Mouse (Mus musculus): ENCODE measurements around the gene Gpc6.

Gene Gpc6

DNA sequence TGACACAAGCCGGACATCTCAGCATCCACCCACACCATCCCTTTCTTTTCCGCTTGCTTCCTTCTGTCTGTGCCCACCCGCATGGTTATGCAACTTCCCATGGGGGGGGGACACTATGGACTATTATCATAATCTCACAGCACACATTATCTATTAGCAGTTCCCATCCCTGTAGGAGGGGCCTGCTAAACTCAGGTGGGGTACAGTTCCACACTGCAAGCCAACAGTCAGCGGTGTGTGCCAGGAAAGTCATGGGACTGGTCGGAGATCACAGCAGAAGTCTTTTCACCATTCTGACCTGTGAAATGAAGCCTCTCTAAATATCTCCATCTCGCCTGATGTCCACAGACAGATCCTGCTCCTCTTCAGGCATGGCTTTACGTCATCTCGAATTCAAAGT is 770.5 kb downstream of the Gpc6 start:
- DNase-seq (ENCODE audit: low read depth, low spot score): no peak

GRCm38 (mm10) chr14:117700670-117701280 is 775.7 kb downstream of the Gpc6 start:
- DNase-seq (ENCODE audit: low read depth, low spot score): no peak

GRCm38 (mm10) chr14:117708817-117709216 is 783.7 kb downstream of the Gpc6 start:
- no peak for DNase-seq (ENCODE audit: low read depth, low spot score)

DNA sequence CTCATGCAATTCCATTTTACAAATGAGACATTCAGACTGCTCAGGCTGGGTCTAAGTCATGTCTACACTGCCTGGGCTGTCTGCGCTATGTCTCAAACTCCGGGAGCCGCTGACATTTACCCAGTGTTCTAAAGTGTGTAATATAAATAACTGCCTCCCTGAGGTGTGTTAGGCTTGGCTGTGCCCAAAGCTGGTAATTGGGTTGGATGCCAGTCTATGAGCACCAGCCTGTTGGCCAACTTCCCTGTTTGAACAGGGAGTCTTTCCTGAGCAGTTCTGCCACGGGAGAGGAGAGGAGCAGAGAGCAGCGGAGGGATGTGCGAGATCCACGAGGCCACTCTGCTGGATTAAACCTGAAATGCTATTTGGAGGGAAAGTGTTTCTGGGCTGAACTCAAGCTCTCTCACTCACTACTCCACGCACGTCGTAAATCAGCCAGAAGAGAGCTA is 785.4 kb downstream of the Gpc6 start:
- DNase-seq (ENCODE audit: low read depth, low spot score): no peak

GRCm38 (mm10) chr14:117712311-117712710 is 787.2 kb downstream of the Gpc6 start:
- DNase-seq (ENCODE audit: low read depth, low spot score): no peak

DNA sequence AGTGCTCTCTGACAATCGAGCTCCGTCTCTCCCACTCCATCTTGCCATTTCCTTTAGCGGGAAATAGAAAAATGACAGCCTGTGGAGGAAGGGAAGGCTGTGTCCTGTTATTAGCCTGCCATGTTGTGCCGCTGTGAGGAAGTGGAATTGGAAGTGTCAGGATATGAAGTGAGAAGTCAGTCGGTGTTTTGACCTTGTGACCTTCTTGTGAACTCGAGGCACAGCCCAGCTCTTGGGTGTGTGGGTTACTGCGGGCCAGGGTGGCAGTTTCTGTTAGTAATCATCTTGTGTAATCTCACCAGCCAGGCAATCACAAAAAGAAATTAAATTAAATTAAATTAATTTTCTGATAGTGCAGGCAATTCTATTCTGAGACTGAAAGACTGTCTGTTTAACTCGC is 789.0 kb downstream of the Gpc6 start:
- no peak for DNase-seq (ENCODE audit: low read depth, low spot score)

- no peak for DNase-seq (ENCODE audit: low read depth, low spot score)
These were observed 791.2 kb downstream of the Gpc6 start for GRCm38 (mm10) chr14:117716305-117716704.

- DNase-seq (ENCODE audit: low read depth, low spot score): no peak
These were observed 803.6 kb downstream of the Gpc6 start for GRCm38 (mm10) chr14:117728741-117729140.

DNA sequence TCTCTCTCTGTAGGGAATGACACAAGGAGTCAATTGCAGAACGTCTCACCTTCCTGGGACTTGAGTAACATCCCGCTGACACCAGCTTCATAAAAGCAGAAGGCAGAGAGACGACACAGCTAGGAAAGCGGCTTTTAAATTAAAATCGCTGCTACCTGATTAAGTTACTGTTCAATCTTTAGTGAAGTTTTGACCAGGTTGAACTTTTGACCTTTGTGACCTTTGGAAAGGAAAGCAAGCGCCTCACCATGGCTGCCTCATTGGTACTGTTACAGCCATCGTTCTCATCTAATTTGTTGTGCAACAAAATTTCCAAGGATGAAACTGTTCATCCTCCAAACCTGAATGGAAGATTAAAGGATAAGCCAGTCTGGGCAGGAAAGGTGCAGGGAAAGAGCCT is 830.1 kb downstream of the Gpc6 start:
- no peak for DNase-seq (ENCODE audit: low read depth, low spot score)

DNA sequence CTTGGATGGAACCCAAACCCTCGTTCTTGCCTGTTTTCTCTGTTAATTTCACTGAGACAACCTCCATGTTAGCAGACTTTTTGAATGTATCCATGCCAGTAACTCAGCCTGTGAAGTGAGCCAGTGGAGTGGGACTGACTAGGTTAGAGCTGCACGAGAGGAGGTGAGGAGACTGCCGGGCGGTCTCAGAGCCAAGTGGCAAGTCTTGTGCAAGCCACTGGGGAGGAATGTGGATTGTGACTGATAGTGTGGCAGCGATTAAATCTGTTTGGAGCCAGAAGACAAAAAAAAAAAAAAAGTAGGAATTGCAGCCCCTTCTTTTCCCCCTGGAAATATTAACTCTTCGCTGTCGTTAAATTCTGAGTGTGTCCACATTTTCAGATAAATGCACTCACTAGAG is 831.4 kb downstream of the Gpc6 start:
- DNase-seq (ENCODE audit: low read depth, low spot score): no peak

- DNase-seq (ENCODE audit: low read depth, low spot score): no peak
These were observed 832.8 kb downstream of the Gpc6 start for GRCm38 (mm10) chr14:117757790-117758358.

DNA sequence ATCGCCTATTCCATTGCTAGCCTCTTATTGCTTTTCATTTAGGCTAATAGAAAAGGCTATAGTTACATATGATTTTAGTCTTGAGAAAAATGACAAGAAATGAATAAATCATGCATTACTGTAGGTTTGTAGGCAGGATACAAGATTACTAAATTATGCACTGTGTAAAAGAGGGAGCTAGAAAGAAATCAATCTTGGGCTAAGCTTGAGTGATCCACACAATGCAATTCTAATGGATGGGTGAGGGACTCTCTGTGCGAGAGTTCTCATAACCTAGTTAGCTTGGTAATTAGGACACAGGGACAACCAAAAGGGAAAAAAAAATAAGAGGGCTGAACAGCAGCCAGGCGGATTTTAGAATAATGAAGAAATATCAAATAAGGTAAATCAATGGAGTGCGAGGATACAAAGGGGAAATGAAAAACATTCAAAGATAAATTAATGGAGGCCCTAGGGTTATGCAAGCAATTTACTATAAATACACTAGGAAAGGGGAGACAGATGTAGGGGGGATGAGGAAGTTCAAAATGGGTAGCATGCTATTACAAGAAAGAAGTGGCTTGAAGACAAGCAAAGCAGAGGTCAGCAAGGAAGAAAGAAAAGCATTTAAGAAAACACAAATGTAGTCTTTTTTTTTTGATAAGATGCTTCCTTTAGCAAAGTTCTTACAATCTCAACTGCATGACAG is 835.9 kb downstream of the Gpc6 start:
- no peak for DNase-seq (ENCODE audit: low read depth, low spot score)

DNA sequence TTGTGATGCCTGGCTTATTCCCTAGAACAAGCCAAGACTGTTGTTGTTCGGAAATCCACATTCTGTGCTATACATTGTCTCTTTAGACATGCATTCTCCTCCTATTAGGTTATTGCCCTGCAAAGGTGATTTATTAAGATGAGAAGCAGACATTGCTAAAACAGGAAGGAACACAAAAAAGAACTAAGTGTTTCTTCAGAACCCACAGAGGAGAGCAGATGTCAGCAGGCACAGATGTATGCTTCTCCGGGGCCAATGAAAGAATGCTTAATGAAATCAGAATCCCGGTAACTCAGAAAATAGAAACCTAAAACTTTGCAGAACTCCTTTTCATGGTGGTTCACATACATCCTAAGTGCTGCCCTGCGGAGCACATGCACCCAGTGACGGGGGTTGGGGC is 837.8 kb downstream of the Gpc6 start:
- no peak for DNase-seq (ENCODE audit: low read depth, low spot score)

DNA sequence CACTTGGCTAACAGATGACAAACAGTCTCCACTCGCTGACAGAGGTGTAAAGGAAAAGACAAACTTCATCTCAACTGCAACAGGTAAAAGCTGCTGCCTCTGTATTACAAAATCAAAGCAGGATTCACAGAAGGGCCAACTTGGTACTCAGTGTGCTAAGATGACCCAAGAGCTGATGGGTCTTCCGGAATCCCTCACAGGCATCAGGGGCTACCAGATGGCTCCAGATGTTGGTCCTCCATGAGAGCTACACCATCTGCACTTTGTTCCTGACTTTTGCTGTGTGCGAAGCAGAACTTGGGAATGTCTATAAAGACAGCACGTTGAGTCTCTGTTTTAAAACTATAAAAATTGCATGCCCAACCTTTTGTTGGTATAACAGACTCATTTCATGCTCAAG is 842.7 kb downstream of the Gpc6 start:
- no peak for DNase-seq (ENCODE audit: low read depth, low spot score)

GRCm38 (mm10) chr14:117768697-117769096 is 843.6 kb downstream of the Gpc6 start:
- no peak for DNase-seq (ENCODE audit: low read depth, low spot score)

DNA sequence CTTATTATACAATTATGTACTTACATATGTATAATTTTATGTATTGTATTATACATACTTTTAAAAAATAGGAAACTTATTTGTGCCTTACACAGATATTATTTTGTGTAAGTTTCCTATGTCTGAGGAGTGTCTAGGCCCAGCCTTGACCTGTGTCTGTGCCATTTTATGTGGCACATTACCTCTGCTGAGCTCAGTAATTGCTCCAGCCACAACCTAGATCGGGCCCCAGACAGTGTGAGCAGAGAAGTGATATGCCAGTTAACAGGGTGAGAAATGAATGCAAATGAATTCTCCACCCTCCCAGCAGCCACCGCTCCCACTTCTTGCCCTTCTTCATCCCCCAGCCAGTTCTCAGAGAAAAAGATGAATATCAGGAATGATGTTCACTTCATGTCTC is 848.3 kb downstream of the Gpc6 start:
- DNase-seq (ENCODE audit: low read depth, low spot score): no peak

- no peak for DNase-seq (ENCODE audit: low read depth, low spot score)
These were observed 852.9 kb downstream of the Gpc6 start for GRCm38 (mm10) chr14:117777866-117778500.

- no peak for DNase-seq (ENCODE audit: low read depth, low spot score)
These were observed 853.7 kb downstream of the Gpc6 start for GRCm38 (mm10) chr14:117778538-117779413.

DNA sequence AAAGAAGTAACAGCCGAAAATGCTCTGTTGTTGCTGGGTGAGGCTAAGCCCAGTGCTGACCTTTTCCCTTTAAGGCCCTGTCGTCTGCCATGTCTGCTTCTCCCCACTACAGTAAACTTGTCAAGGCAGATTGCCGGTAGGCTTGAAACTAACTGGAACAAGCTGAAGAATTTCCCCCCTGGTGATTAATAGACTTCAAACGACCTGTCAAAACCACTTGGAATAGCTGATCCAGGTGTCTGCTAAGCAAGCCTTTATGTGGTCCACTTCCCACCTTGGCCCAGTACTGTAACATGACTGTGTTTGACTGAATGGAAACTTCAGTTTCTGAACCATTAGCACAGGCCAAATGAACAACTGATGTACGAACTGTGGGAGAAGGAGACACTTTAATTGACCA is 856.6 kb downstream of the Gpc6 start:
- no peak for DNase-seq (ENCODE audit: low read depth, low spot score)

- DNase-seq (ENCODE audit: low read depth, low spot score): no peak
These were observed 858.7 kb downstream of the Gpc6 start for GRCm38 (mm10) chr14:117783671-117784262.

DNA sequence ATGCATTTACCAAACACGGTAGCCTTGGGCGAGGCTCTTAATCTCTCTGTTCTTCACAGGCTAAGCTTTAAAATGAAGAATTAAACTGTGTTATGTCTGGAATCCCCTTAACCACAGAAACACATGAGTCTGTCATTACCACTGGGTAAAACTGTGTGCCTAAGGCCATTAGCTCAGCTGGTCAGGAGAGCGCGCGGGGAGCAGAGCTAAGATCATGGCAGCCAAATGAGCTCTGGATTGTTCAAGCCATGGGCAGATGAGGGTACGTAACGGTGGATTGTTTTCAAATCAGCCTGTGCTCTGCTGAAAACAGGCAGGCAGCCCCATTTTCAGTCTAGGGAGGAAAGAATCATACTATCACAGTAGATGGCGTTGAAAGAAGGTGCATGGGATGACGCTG is 859.8 kb downstream of the Gpc6 start:
- no peak for DNase-seq (ENCODE audit: low read depth, low spot score)

Data from ZHBTc4 (cell line).